Mouse (Mus musculus) midbrain, embryonic 15.5 days (tissue): ENCODE measurements around the gene Itga3. TPM values are rescaled to one million over a fixed set of nuclear protein-coding genes. Genes with fewer than 3 reads are reported as not detected.
A peak's percentile ranks its signal among the peaks of the same experiment; 100 is the strongest.
"Not testable (repeated sequence)": the region's sequence is repeated elsewhere in the genome, so short reads cannot be mapped to it uniquely, and the experiment has no call there.

ENCODE experiments used
- ATAC-seq: fragments of 200-750 bp; cut with Nextera tagmentation; replicated peaks from 2 replicates; pipeline ENCODE4 v1.8.0; 2017; ENCODE audit warnings: moderate TSS enrichment
- H3K27ac ChIP-seq: fragments of 300-500 bp; sonication (generic); 2 replicates; pipeline ENCODE4 v1.5.1; 2015; ENCODE audit warnings: mild to moderate bottlenecking, inconsistent platforms
- H3K27me3 ChIP-seq: fragments of 300-500 bp; sonication (generic); replicated peaks from 2 replicates; pipeline ENCODE4 v1.6.1; 2015; ENCODE audit warnings: inconsistent platforms
- H3K36me3 ChIP-seq: fragments of 300-500 bp; sonication (generic); replicated peaks from 2 replicates; pipeline ENCODE4 v1.6.1; 2015; ENCODE audit warnings: inconsistent platforms
- H3K4me1 ChIP-seq: fragments of 300-500 bp; sonication (generic); 2 replicates; pipeline ENCODE4 v1.6.1; 2015; ENCODE audit warnings: inconsistent platforms
- H3K4me2 ChIP-seq: fragments of 300-500 bp; sonication (generic); 2 replicates; pipeline ENCODE4 v1.6.1; 2015; ENCODE audit warnings: inconsistent platforms, mild to moderate bottlenecking, moderate library complexity
- H3K4me3 ChIP-seq: fragments of 300-500 bp; sonication (generic); 2 replicates; pipeline ENCODE4 v1.5.1; 2015; ENCODE audit warnings: mild to moderate bottlenecking, inconsistent platforms
- H3K9ac ChIP-seq: fragments of 300-500 bp; sonication (generic); 2 replicates; pipeline ENCODE4 v1.6.1; 2015; ENCODE audit warnings: mild to moderate bottlenecking, inconsistent platforms
- H3K9me3 ChIP-seq: fragments of 300-500 bp; sonication (generic); 2 replicates; pipeline ENCODE4 v1.6.1; 2016; ENCODE audit warnings: inconsistent platforms
- WGBS: fragments of 180-500 bp; shearing (Covaris S2); methylation state at CpG from one replicate; pipeline ENCODE4 v1.1.7; 2015; ENCODE audit warnings: mixed read lengths; 5-methylcytosine and 5-hydroxymethylcytosine counted together
- polyA plus RNA-seq: library from polyadenylated mRNA; unstranded; fragments of >200 nt; fragmentation: Nextera tagmentation; extraction: Ambion mirVana; gene quantifications from 2 replicates; pipeline ENCODE4 v1.2.1, GENCODE M21; 2015

The Itga3 gene
- polyA plus RNA-seq, 1 experiment from 2014 or later = 17.2 TPM

DNA sequence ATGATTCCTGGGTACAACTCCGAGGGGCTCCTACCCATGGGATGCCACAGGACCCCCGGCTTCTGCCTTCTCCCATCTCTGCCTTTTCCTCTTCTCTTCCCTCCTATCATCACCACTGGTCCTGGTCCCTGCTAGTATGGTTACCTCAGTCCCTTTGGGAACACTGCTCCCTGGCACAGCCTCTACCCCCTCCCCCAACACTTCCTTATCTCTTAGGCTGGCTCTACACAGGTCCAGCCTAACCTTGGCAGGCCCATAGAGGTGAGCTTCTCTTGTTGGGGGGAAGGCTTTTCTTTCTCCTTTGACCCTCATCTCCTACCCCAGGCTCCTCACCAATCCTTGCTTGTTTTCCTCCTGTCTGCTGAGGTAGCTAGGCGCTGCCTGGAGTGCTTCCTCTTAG, 61.1 kb downstream of the Itga3 start:
- H3K4me2 ChIP-seq = no peak overlapping the region
- H3K4me3 ChIP-seq = no peak overlapping the region
- no peaks in the 10 kb centered on the region for H3K9me3 ChIP-seq
- 68% methylated on average over 3 of the region's 3 CpGs for WGBS
- H3K9ac ChIP-seq = no peak overlapping the region
- peaks cover 16% of the 10 kb centered on the region; the same call in 1 of the 2 replicates for H3K36me3 ChIP-seq
- ATAC-seq = no peak
- H3K4me1 ChIP-seq = peaks cover 55% of the 10 kb centered on the region
- no peak overlapping the region for H3K27ac ChIP-seq
- H3K27me3 ChIP-seq = no peaks in the 10 kb centered on the region

DNA sequence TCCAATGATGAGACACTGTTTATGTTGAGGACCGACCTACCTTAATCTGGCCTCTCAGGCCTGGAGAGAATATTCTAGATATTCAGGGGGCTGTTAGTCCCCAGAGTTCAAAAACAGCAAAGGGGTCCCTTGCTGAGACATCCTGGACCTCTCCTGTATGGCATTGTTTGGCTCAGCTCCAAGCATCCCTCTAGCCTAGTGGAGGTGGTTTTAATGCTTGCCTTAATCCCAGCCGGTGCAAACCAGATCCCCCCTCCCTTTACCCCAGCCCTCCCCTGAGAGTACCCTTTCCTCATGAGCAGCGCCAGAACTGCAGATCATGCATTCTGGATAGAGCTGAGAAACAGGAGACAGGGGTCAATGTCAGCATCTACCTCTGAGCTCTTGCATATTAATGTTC, 64.1 kb downstream of the Itga3 start:
- peak overlapping the region; percentile 99 for H3K4me3 ChIP-seq
- no peak for ATAC-seq
- peak overlapping the region; percentile 100; the same call in 1 of the 2 replicates for H3K9ac ChIP-seq
- H3K27me3 ChIP-seq = no peaks in the 10 kb centered on the region
- WGBS = 17% methylated on average over 3 of the region's 3 CpGs
- H3K4me1 ChIP-seq = peaks cover 70% of the 10 kb centered on the region
- H3K9me3 ChIP-seq = no peaks in the 10 kb centered on the region
- H3K36me3 ChIP-seq = 0 out of 2 replicates have a peak, but pooled peaks cover 5% of the 10 kb centered on the region
- H3K4me2 ChIP-seq = peak overlapping the region; percentile 91
- H3K27ac ChIP-seq = peak overlapping the region; percentile 95

DNA sequence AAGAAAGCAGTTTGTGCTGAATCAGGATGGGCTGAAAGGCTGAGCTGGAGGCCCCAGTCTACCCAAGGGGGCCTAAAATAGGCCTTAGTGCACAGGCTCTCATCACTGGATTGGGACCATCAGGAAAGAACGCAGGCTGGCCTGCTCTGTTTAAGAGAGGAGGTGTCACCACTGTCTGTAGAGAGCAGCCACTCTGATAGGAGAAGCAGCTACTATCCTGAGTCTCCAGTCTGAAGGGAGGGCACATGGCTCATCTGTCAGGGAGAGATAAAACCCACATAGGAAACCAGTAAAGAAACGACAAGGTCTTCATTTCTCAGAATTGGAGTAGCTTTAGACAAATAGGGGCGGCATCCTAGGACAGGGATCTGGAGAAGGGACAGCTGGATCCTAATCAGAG, 64.5 kb downstream of the Itga3 start:
- Histone ChIP-seq H3K27me3 (no peaks in the 10 kb centered on the region), H3K36me3 (0 out of 2 replicates have a peak, but pooled peaks cover 5% of the 10 kb centered on the region), H3K4me2 (peak overlapping the region; percentile 91), H3K27ac (peak overlapping the region; percentile 95), H3K4me1 (peaks cover 70% of the 10 kb centered on the region), H3K9me3 (no peaks in the 10 kb centered on the region), H3K4me3 (peak overlapping the region; percentile 99), H3K9ac (peak overlapping the region; percentile 100)
- no peak for ATAC-seq
- 35% methylated on average over 3 of the region's 3 CpGs for WGBS

DNA sequence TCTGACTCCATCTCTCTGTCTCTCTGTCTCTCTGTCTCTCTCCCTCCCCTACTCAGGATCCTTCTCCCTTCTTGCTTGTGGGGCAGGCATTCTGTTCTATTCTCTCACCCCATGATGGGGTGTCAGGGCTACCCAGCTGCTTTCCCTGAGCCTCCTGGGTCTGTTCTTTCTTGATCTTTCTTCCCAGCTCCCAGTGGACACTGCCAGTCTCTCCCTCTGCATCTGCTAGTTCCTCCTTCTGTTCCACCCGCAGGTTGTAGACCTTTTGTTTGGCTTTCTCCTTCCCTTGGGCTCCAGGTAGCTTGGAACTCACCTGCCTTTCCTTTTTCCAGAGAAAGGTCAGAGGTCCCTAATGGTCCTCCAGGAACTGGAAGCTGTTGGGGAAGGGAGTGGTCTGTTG, 65.2 kb downstream of the Itga3 start:
- no peak for ATAC-seq
- H3K4me3 ChIP-seq = peak overlapping the region; percentile 99
- WGBS = 21% methylated on average over 1 of the region's 1 CpGs
- H3K9ac ChIP-seq = peak overlapping the region; percentile 100
- H3K36me3 ChIP-seq = 0 out of 2 replicates have a peak, but pooled peaks cover 5% of the 10 kb centered on the region
- no peaks in the 10 kb centered on the region for H3K27me3 ChIP-seq
- peaks cover 73% of the 10 kb centered on the region for H3K4me1 ChIP-seq
- peak overlapping the region; percentile 95 for H3K27ac ChIP-seq
- peak overlapping the region; percentile 91 for H3K4me2 ChIP-seq
- no peaks in the 10 kb centered on the region for H3K9me3 ChIP-seq

DNA sequence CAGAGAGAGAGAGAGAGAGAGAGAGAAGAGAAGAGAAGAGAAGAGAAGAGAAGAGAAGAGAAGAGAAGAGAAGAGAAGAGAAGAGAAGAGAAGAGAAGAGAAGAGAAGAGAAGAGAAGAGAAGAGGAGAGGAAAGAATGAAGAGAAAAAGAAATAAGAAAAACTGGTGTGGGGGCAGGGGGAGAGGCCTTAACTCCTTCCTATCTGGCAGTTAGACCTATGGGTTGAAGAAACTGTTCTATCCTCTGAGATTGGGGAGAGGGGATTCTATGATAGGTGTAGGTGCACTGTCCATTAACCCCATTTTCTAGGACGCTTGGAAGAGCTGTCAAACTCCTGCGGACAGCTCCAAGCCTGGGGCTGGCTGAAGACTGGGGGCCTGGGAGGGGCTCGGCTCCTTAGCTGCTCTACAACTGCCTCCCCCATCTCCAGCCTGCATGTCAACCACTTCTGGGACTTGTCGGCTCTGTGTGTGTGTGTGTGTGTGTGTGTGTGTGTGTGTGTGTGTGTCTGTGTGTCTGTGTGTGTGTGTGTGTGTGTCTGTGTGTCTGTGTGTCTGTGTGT, 65.7 kb downstream of the Itga3 start:
- H3K9me3 ChIP-seq, ATAC-seq, H3K27me3 ChIP-seq, H3K36me3 ChIP-seq: not testable (repeated sequence)
- peaks cover 75% of the 10 kb centered on the region for H3K4me1 ChIP-seq
- H3K4me3 ChIP-seq = peak overlapping the region; percentile 99
- H3K4me2 ChIP-seq = peak overlapping the region; percentile 91
- H3K9ac ChIP-seq = peak overlapping the region; percentile 100
- WGBS = 0% methylated on average over 4 of the region's 4 CpGs
- peak overlapping the region; percentile 95 for H3K27ac ChIP-seq

DNA sequence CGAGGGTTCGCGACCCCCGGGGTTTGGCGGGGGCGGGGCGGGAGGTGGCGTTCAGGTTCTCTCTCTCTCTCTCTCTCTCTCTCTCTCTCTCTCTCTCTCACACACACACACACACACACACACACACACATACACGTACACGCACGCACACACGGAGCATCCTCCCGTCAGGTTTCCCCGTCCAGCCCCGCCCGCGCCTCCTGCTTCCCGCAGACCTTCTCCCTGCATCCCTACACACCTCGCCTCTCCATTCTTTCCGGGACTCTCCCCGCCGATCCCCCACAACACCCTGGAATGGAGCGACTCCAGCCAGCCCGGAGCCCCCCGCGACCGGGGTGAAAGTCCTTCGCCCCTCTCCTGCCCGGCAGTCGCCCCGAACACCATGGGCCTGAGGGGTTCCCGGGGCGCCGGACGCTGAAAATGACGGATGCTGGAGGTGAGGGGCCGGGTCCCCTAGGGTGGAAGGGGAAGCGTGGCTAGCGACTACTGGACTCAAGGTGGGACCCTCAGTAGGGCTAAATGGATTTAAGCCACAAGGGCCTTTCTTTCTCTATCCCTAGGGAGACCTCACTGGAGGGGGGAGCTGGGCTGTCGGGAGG, 66.4 kb downstream of the Itga3 start:
- ATAC-seq = peak; percentile 64
- H3K9me3 ChIP-seq = no peaks in the 10 kb centered on the region
- peaks cover 71% of the 10 kb centered on the region for H3K4me1 ChIP-seq
- peak overlapping the region; percentile 99 for H3K4me3 ChIP-seq
- peak overlapping the region; percentile 95 for H3K27ac ChIP-seq
- under 1% methylated on average over 30 of the region's 40 CpGs for whole genome bisulfite sequencing
- H3K4me2 ChIP-seq = peak overlapping the region; percentile 91
- H3K36me3 ChIP-seq = peaks cover 7% of the 10 kb centered on the region; the same call in 1 of the 2 replicates
- H3K9ac ChIP-seq = peak overlapping the region; percentile 100
- no peaks in the 10 kb centered on the region for H3K27me3 ChIP-seq

DNA sequence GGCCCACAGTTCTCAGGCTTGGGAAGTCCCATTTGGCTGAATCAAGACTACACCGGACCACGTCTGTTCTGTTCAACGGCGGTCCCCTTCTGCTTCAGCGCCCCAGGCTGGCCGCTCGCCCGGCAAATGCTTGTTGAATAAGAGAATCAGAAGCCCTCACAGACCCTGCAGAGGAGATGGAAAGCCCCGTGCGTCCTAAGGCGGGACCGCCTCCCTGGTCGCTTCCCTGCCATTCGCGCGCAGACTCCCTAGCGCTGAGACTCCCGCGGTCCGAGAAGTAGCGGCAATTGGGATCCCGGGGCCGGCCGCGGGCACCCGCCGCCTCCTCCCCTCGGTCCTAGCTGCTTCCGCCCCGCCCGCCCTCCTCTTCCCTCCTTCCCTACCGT, 67.0 kb downstream of the Itga3 start, which contains the start of gene Samd14:
Gene Samd14 (plus strand): TSS at position 251 of the 386 bp plus-strand sequence.
- Histone ChIP-seq H3K9ac (peak within 1 kb of the TSS; percentile 100), H3K27me3 (no peaks in the 10 kb centered on the region), H3K27ac (peak within 1 kb of the TSS; percentile 95), H3K9me3 (no peaks in the 10 kb centered on the region), H3K4me1 (peaks cover 67% of the 10 kb centered on the region), H3K4me2 (peak within 1 kb of the TSS; percentile 91), H3K36me3 (peaks cover 5% of the 10 kb centered on the region; the same call in 1 of the 2 replicates), H3K4me3 (peak within 1 kb of the TSS; percentile 99)
- ATAC-seq = peak; percentile 68
- WGBS = 0% methylated on average over 28 of the region's 32 CpGs

DNA sequence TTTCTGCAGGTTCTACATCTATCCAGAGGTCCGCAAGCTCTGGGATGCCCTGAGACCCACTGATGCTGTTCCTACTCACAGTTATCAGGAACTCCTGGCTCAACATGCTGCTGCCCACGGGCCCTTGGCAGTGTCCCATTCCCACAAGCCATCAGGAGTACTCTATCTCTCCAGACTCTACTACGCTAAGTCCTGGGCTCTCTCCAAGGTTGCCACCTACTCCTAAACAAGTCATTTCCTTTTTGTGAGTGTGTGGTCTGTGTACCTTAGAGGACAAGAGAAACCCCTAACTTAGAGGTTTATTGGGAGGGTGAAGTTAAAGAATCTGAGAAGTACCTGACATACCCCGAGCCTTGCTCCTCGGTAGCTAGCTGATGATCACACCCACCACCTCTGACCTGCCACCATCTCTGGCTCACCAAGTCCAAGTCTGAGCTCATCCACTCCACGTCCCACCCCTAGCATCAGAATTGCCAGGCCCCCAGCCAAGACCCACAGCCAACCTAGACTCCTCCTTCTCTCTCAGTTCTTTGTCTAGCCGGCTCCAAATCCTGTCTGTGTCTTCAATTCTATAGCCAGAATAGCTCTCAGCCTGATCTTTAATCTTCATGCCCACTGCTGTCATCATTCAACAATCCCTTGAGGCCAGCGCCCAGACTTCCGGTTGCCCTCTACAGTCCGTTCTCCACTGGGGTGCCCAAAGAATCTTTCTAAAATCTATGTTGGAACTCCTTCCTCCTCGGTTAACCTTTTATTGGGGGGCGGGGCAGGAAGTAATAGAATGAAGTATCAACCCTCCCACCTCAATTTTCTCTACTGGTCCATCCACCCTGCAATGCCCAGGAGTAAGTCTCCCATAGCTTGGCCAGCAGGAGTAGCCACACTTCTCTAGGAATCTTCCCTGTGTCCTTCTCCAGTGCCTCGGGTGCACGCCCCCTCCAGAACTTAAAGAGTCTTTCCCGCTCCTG, 67.7 kb downstream of the Itga3 start:
- Histone ChIP-seq H3K4me3 (peak overlapping the region; percentile 99), H3K4me2 (peak overlapping the region; percentile 91), H3K9me3 (no peaks in the 10 kb centered on the region), H3K9ac (peak overlapping the region; percentile 100), H3K36me3 (peaks cover 5% of the 10 kb centered on the region; the same call in 1 of the 2 replicates), H3K4me1 (peaks cover 61% of the 10 kb centered on the region), H3K27me3 (no peaks in the 10 kb centered on the region), H3K27ac (peak overlapping the region; percentile 95)
- no peak for ATAC-seq
- WGBS = 29% methylated on average over 15 of the region's 15 CpGs

DNA sequence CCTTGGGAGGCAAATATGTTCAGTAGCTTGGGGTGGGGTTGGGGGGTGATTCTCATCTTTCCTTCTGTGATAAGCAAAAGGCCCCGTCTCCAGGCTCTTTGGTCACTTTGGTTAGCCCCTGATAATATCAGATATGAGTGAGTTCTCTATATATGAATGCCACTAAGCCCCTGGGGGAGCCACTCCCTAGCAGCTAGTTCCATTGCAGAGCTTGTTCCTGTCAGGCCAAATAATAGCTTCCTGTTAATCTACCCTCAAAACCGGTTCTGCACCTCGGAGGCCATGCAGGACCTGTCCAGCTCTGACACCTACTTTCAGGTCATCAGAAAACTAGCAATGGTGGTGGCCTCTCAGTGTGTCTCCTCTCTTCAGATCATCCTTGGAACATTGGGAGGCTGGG, 69.2 kb downstream of the Itga3 start:
- Histone ChIP-seq H3K36me3 (peaks cover 13% of the 10 kb centered on the region), H3K4me2 (peak overlapping the region; percentile 80), H3K4me1 (peaks cover 48% of the 10 kb centered on the region), H3K4me3 (no peak overlapping the region), H3K9me3 (no peaks in the 10 kb centered on the region), H3K27ac (peak overlapping the region; percentile 95; the same call in 1 of the 2 replicates), H3K27me3 (no peaks in the 10 kb centered on the region), H3K9ac (peak overlapping the region; percentile 47; the same call in 1 of the 2 replicates)
- no peak for ATAC-seq
- WGBS = 77% methylated on average over 3 of the region's 3 CpGs

DNA sequence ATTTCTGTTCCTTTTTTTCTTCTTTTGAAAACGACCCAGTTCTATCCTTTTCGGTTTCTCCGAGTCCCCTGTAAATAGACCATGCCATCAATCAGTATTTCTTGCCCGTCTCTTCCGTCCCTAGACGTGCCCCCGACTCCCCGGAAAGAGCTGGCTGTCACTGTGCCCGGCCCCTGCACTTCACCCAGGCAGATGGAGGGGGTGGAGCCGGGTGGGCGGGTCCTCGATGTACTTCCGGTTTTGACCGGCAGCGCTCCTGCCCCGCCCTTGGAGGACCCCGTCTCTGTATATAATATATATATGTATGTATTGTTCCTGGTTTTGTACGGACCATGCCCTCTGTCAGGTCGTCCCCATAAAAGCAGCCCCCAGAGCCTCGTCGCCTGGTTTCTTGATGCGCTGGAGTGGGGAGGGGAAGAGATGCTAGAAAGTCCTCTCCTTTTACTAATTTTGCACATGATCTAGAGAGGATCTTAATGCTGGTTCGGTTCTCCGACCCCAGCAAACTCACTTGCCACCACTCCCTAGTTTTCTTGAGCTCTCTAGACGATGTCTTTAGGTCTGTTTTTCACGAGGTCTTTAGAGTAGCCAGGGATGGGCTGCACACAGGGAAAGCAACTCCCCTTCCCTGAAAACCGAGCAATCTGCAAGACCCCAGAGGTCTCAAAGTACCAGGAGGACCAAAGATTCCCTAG, 69.9 kb downstream of the Itga3 start:
- Histone ChIP-seq H3K4me1 (peaks cover 41% of the 10 kb centered on the region), H3K27ac (peak overlapping the region; percentile 82), H3K4me3 (peak overlapping the region; percentile 39), H3K4me2 (peak overlapping the region; percentile 80), H3K9ac (peak overlapping the region; percentile 47), H3K9me3 (no peaks in the 10 kb centered on the region), H3K36me3 (peaks cover 19% of the 10 kb centered on the region), H3K27me3 (no peaks in the 10 kb centered on the region)
- ATAC-seq = peak; percentile 55
- WGBS = 1% methylated on average over 27 of the region's 27 CpGs

DNA sequence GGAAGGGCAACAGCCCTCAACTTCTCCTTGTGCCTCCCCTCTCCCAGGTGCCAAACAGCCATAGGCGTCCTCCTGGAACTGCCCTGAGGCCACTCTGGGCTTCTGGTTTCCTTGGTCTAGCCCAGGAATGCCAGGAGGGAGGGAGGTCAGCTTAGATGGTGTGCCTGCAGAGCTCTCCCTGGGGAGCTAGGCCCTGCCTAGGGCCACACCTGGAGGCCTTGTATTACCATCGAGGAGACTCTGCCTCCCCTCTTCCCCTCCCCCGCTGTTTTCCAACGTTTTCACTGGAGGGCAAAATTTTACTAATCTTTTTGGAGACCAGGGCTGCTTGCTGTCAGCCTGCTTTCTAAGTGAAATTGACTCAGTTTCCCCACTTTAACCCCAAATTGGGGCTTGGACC, 70.6 kb downstream of the Itga3 start:
- Histone ChIP-seq H3K9me3 (no peaks in the 10 kb centered on the region), H3K36me3 (peaks cover 19% of the 10 kb centered on the region), H3K4me3 (peak overlapping the region; percentile 39), H3K9ac (peak overlapping the region; percentile 47), H3K27me3 (no peaks in the 10 kb centered on the region), H3K27ac (peak overlapping the region; percentile 82), H3K4me2 (peak overlapping the region; percentile 80), H3K4me1 (peaks cover 38% of the 10 kb centered on the region)
- 34% methylated on average over 4 of the region's 4 CpGs for WGBS
- ATAC-seq = no peak

DNA sequence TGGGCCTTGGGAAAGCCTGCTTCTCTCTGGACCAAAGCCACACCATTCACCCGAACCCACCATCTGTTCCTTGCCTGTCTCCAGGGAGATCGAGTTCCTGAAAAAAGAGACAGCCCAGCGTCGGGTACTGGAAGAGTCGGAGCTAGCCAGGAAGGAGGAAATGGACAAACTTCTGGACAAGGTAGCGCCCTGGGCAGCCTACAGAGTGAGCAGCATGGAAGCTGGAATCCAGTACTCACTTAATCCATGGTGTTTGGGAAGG, 71.7 kb downstream of the Itga3 start:
- WGBS = 60% methylated on average over 6 of the region's 6 CpGs
- no peak overlapping the region for H3K27ac ChIP-seq
- H3K9ac ChIP-seq = no peak overlapping the region
- no peaks in the 10 kb centered on the region for H3K9me3 ChIP-seq
- no peak overlapping the region for H3K4me3 ChIP-seq
- peaks cover 47% of the 10 kb centered on the region for H3K4me1 ChIP-seq
- H3K27me3 ChIP-seq = no peaks in the 10 kb centered on the region
- no peak for ATAC-seq
- no peak overlapping the region for H3K4me2 ChIP-seq
- H3K36me3 ChIP-seq = peaks cover 19% of the 10 kb centered on the region
